Mouse (Mus musculus): ENCODE data around the gene Ing3. TPM values are rescaled to one million over a fixed set of nuclear protein-coding genes. Genes with fewer than 3 reads are reported as not detected.

Ing3 gene
- polyA plus RNA-seq, 1 experiment = 6.9 TPM

DNA sequence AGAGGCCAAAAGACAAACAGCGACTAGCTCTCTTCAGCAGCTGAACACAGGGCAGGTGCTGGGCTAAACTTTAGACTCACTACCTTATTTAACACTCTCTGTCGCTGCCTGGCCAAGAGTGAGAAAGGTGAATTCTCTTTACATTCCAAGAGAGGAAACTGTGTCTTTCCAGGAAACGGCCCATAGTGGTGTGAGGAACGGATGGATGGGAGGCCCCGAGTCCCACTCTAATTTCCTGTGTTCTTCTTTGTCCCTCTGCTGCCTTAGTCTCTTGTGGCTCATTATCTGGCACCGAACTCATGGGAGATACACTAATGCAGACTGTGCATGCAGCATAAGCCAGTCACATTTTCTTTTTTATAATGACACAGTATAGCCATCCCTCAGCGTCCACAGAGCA is 68.3 kb downstream of the Ing3 start:
- peaks cover 45% of the 10 kb centered on the region for H3K4me1 ChIP-seq
- no peaks in the 10 kb centered on the region for H3K27me3 ChIP-seq (replicated peaks)
- TF ChIP-seq GATA1 (IDR thresholded peaks at IDR 0.05; ENCODE audit: borderline replicate concordance, low read length) (no peak), FLI1 (IDR thresholded peaks at IDR 0.05; ENCODE audit: low read length) (no peak)
- H3K4me3 ChIP-seq (replicated peaks) = peak overlapping the region; percentile 4
- H3K9me3 ChIP-seq = no peaks in the 10 kb centered on the region
- no peaks in the 10 kb centered on the region for H3K36me3 ChIP-seq (replicated peaks; ENCODE audit: low read length)

DNA sequence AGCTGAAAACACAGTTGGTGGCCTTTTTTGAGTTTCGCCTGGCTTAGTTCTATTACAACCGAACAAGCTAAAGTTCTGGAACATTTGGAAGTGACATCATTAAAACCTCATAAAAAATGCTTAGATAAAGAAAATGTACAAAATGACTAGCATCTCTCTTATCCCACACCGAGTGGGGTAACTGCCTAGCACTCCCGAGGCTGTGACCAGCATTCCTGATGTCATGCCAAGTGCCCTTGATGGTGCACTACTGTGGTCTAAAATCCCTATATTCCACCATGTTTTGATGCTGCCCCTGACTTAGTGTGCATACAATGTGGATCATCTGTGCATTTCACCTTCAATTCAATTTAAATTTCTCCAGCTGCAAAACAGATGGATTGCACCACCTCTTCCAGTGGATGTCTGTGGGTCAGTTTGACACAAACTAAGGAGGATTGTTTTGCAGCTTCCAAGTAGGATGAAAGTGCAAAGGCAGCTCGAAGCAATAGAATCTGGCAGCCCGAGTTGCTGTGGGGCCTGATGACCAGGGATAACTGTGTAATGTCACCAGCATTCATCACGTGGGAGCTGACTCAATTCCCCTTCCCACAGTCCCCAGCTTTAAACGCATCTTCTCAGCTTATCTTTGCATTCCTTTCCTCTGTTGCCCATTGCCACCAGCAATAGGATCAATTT is 69.5 kb downstream of the Ing3 start:
- no peaks in the 10 kb centered on the region for H3K36me3 ChIP-seq (replicated peaks; ENCODE audit: low read length)
- TF ChIP-seq FLI1 (IDR thresholded peaks at IDR 0.05; ENCODE audit: low read length) = no peak
- TF ChIP-seq GATA1 (IDR thresholded peaks at IDR 0.05; ENCODE audit: borderline replicate concordance, low read length) = no peak
- no peaks in the 10 kb centered on the region for H3K9me3 ChIP-seq
- H3K4me3 ChIP-seq (replicated peaks) = no peak overlapping the region
- H3K27me3 ChIP-seq (replicated peaks) = no peaks in the 10 kb centered on the region
- H3K4me1 ChIP-seq = peaks cover 43% of the 10 kb centered on the region

DNA sequence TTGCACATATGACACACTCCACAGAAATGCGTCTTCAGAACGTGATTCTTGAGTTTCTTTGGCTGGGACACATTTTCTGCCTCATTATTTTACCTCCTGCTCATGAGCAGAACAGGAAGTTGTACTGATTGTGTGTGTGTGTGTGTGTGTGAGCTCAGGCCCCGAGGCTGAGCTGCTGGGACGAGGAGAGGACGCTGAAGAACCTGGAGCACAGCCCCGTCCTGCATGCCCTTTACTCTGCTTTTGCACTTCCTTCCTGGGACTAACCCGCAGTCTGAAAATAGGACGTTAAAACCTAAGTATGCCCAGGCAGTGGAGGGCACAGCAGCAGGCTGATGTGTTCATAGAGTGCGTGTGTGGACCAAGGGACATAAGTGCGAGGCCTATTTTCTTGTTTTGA is 70.3 kb downstream of the Ing3 start:
- Histone ChIP-seq H3K9me3 (no peaks in the 10 kb centered on the region), H3K27me3 (replicated peaks) (no peaks in the 10 kb centered on the region), H3K4me1 (peaks cover 36% of the 10 kb centered on the region), H3K4me3 (replicated peaks) (peak overlapping the region; percentile 72), H3K36me3 (replicated peaks; ENCODE audit: low read length) (no peaks in the 10 kb centered on the region)
- TF ChIP-seq GATA1 (IDR thresholded peaks at IDR 0.05; ENCODE audit: borderline replicate concordance, low read length) (no peak), FLI1 (IDR thresholded peaks at IDR 0.05; ENCODE audit: low read length) (no peak)

DNA sequence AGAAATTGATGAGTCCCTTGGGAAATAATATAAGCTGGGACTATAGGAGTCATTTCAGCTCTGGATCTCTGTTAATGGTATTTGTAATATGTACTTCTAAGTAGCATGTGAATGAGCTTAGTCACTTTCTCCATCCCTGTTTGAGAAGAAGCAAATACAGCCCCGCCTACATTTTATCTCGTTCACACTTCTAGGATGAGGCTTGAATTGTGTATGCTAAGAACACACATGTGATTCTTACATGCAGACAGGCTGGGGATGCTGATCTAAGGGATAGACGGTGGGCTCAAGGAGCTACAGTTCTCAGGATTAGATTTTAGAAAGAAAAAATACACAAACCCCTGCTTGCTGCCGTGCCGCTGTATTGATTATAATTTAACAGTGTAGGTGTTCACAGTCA is 71.3 kb downstream of the Ing3 start:
- Histone ChIP-seq H3K36me3 (replicated peaks; ENCODE audit: low read length) (no peaks in the 10 kb centered on the region), H3K9me3 (no peaks in the 10 kb centered on the region), H3K27me3 (replicated peaks) (no peaks in the 10 kb centered on the region), H3K4me1 (peaks cover 33% of the 10 kb centered on the region), H3K4me3 (replicated peaks) (no peak overlapping the region)
- TF ChIP-seq FLI1 (IDR thresholded peaks at IDR 0.05; ENCODE audit: low read length) (no peak), GATA1 (IDR thresholded peaks at IDR 0.05; ENCODE audit: borderline replicate concordance, low read length) (no peak)

DNA sequence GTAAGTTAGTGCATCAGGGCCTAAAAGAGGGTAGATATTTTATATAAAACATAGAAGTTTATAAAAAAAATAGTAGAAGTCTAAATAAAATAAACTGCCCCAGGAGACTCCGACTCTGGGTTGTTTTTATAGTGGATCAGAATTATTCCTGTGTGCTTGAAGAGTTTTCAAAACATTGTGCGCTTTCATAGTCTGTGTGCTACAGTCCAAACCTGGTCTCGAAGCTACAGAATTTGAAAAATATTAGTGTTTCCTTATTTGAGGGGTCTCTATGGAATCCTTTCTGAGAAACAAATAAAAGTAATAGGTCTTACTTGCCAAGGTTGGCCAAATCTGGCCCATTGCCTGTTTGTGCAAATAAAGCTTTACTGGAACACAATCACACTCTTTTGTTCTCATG is 71.9 kb downstream of the Ing3 start:
- TF ChIP-seq GATA1 (IDR thresholded peaks at IDR 0.05; ENCODE audit: borderline replicate concordance, low read length) (no peak), FLI1 (IDR thresholded peaks at IDR 0.05; ENCODE audit: low read length) (no peak)
- Histone ChIP-seq H3K4me3 (replicated peaks) (no peak overlapping the region), H3K36me3 (replicated peaks; ENCODE audit: low read length) (no peaks in the 10 kb centered on the region), H3K9me3 (no peaks in the 10 kb centered on the region), H3K4me1 (peaks cover 31% of the 10 kb centered on the region), H3K27me3 (replicated peaks) (no peaks in the 10 kb centered on the region)

DNA sequence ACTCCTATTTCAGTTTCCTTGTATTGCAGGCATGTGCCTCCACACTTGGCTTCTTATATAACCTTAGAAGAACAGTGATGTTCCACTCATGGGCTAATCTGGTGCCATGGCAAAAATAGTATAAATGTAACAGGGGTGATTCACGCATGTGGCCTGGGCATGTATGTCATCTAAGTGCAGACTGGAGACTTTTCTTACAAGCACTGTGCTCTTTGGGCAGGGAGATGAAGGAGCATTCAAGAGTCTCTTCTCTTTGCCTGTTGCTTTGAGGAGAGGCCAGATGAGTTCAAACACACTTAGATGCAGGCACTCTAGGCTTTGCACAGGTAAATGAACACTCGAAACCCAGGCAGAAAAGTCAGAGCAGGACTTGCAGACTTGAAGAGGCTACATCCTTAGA is 74.8 kb downstream of the Ing3 start:
- Histone ChIP-seq H3K27me3 (replicated peaks) (no peaks in the 10 kb centered on the region), H3K36me3 (replicated peaks; ENCODE audit: low read length) (no peaks in the 10 kb centered on the region), H3K4me3 (replicated peaks) (no peak overlapping the region), H3K9me3 (no peaks in the 10 kb centered on the region), H3K4me1 (peaks cover 12% of the 10 kb centered on the region)
- TF ChIP-seq GATA1 (IDR thresholded peaks at IDR 0.05; ENCODE audit: borderline replicate concordance, low read length) (no peak), FLI1 (IDR thresholded peaks at IDR 0.05; ENCODE audit: low read length) (no peak)

Other genes starting within 250 kb of the Ing3 start
- gene Tspan12, start 97.1 kb upstream of the Ing3 start, polyA plus RNA-seq (2012; ENCODE audit: insufficient read depth, low replicate concordance) = not detected in 2 replicates
- 0.17 TPM in 1 of 2 replicates, not detected in the other for gene Cped1, start 36.3 kb downstream of the Ing3 start, polyA plus RNA-seq (2012; ENCODE audit: insufficient read depth, low replicate concordance)

Data from megakaryocyte, embryonic 14.5 days (primary cell).